Mouse (Mus musculus) T-helper 2 cell (primary cell): Measurements from ENCODE around the gene Pitpnb.

Source experiments
- in situ Hi-C: fragments of 300-600 bp; cut with MboI, MseI; formaldehyde crosslinking; loops from one replicate; pipeline ENCODE4 v1.15.1; 2025; ENCODE audit warnings: high pct_unique_total_duplicates

The Pitpnb gene

GRCm38 (mm10) chr5:111344721-111345400 is 14.3 kb downstream of the Pitpnb start:
- in situ Hi-C loops = no loop called here

GRCm38 (mm10) chr5:111356811-111357617 is 26.5 kb downstream of the Pitpnb start:
- in situ Hi-C loops = no loop called here

- in situ Hi-C loops = no loop called here
Measured at GRCm38 (mm10) chr5:111360546-111360945, 30.0 kb downstream of the Pitpnb start.

- in situ Hi-C loops = no loop called here
Measured at GRCm38 (mm10) chr5:111361058-111361457, 30.5 kb downstream of the Pitpnb start.

- in situ Hi-C loops = no loop called here
Measured at GRCm38 (mm10) chr5:111361846-111362245, 31.3 kb downstream of the Pitpnb start.

GRCm38 (mm10) chr5:111363446-111364062 is 33.0 kb downstream of the Pitpnb start:
- in situ Hi-C loops = no loop called here

- in situ Hi-C loops = no loop called here
Measured at GRCm38 (mm10) chr5:111364533-111364932, 34.0 kb downstream of the Pitpnb start.

GRCm38 (mm10) chr5:111366140-111366539 is 35.6 kb downstream of the Pitpnb start:
- in situ Hi-C loops = no loop called here

GRCm38 (mm10) chr5:111367937-111368517 is 37.5 kb downstream of the Pitpnb start:
- in situ Hi-C loops = no loop called here

GRCm38 (mm10) chr5:111368576-111368975 is 38.0 kb downstream of the Pitpnb start:
- in situ Hi-C loops = no loop called here

- in situ Hi-C loops = no loop called here
Measured at GRCm38 (mm10) chr5:111375616-111376015, 45.1 kb downstream of the Pitpnb start.

GRCm38 (mm10) chr5:111376276-111377020 is 45.9 kb downstream of the Pitpnb start:
- in situ Hi-C loops = no loop called here

GRCm38 (mm10) chr5:111378126-111378993 is 47.8 kb downstream of the Pitpnb start:
- in situ Hi-C loops = no loop called here

- in situ Hi-C loops = no loop called here
Measured at GRCm38 (mm10) chr5:111383335-111383734, 52.8 kb downstream of the Pitpnb start.

GRCm38 (mm10) chr5:111390911-111391310 is 60.3 kb downstream of the Pitpnb start:
- in situ Hi-C loops = no loop called here

GRCm38 (mm10) chr5:111391485-111391884 is 60.9 kb downstream of the Pitpnb start:
- in situ Hi-C loops = no loop called here

GRCm38 (mm10) chr5:111393346-111394197 is 63.0 kb downstream of the Pitpnb start:
- in situ Hi-C loops = no loop called here

GRCm38 (mm10) chr5:111394198-111395053 is 63.9 kb downstream of the Pitpnb start:
- in situ Hi-C loops = no loop called here

GRCm38 (mm10) chr5:111395771-111396170 is 65.2 kb downstream of the Pitpnb start:
- in situ Hi-C loops = no loop called here
